Mouse (Mus musculus) heart, postnatal 0 days (tissue): ENCODE measurements around the gene Cd7.

ENCODE experiments used
- CTCF ChIP-seq: IDR thresholded peaks from 2 replicates; pipeline ENCODE4 v1.5.1; 2016; ENCODE audit warnings: antibody characterized with exemption, control low read depth, low read depth
- EP300 ChIP-seq: IDR thresholded peaks from 2 replicates; pipeline ENCODE4 v1.6.1; 2016; ENCODE audit warnings: antibody characterized with exemption, low read depth

DNA sequence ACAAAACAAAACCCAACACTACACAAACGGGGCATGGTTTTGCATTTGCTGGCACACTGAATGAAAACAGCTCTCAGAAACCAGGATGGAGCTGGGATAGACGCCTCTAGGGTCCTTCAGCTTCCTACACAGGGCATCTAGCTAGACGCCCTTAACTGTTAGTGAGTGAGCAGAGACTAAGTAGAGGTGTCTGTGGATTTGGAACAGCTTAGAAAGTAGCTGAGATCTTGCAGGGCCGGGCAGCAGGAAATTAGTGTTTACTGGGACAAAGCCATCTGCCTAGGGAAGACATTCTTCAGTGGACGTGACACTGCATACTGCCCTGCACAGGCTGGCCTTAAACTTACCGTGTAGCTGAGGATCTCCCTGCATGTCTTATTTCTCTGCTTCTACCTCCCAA lies 23.7 kb downstream of the Cd7 start:
- TF ChIP-seq CTCF, result no peak
- no peak for TF ChIP-seq EP300
